Mouse (Mus musculus) inflammation-experienced regulatory T-cells, adult 6 months (primary cell): ENCODE measurements around the gene Taco1. TPM values are rescaled to one million over a fixed set of nuclear protein-coding genes. Genes with fewer than 3 reads are reported as not detected.
"Not testable (repeated sequence)": the region's sequence is repeated elsewhere in the genome, so short reads cannot be mapped to it uniquely, and the experiment has no call there.

Experiments
- ATAC-seq: one replicate; pipeline ENCODE4 v1.8.0; 2017
- polyA plus RNA-seq, 3 experiments: library from polyadenylated mRNA; unstranded; fragments of 100-300 nt; shearing (Covaris generic); gene quantifications; one replicate each; pipeline ENCODE4 v1.2.1; 2017

Taco1 gene
- polyA plus RNA-seq, result 10 to 100 TPM in 2 of 3 experiments, 1 to 10 TPM in 1; 7.7 to 14.5 (median 13.3) TPM

GRCm38 (mm10) chr11:106065923-106066571, at the start of gene Taco1:
Gene Taco1, plus strand, starts transcription at chr11:106066061.
- peak; percentile 97 for ATAC-seq

DNA sequence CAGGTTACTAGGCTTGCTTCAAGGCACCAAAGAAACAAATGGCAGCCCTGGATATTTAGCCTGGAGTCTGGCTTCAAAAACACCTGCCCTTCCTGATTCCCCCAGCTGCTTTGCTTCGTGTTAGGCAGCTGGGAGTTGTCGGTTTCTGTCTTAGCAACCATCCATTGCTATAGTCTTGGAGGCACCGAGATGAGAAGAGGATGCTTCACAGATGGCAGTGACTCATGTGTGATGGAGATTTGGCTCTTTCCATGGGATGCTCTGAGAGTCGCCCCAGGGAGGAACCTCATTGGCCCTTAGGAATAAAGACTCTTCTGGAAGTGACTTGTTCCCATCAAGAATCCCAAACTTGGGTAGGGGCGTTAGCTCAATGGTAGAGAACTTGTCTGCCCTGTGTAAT, 49.4 kb upstream of the Taco1 start:
- ATAC-seq, result no peak

- peak; percentile 46 for ATAC-seq
Measured at GRCm38 (mm10) chr11:106020051-106020763, 45.7 kb upstream of the Taco1 start.

GRCm38 (mm10) chr11:106025774-106026173, 40.1 kb upstream of the Taco1 start:
- no peak for ATAC-seq

DNA sequence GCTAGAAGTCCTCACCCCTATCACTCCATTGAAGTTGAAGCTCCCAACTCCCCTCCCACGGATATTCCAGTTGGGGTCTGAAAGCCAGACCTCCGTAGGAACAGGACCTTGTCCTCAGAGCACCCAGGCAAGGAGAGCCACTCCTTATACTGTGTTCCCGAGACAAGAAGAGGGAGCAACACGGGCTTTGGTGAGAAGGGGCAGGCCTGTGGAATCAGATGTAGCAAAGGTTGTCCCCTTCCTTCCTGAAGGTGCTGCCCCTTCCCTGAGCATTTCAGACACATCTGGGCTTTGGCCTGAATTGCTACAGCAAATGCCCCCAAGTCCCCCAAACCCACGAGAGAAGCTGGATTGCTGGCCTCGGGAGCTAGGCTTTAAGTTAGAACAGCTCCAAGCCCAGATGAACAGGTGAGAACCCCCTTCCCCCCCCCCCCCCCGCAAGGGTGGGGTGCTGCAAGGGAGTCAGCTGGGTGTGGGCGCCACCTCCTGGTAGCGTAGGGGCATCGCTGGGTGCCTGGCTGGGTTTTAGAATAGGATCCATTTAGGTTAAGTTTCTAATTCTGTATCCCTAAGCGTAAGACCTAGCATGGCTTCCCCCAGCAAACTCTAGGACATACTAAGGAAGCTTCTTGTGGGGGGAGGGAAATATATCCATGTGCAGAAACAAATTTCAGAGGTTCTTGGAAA, 39.3 kb upstream of the Taco1 start:
- ATAC-seq, result peak; percentile 66

DNA sequence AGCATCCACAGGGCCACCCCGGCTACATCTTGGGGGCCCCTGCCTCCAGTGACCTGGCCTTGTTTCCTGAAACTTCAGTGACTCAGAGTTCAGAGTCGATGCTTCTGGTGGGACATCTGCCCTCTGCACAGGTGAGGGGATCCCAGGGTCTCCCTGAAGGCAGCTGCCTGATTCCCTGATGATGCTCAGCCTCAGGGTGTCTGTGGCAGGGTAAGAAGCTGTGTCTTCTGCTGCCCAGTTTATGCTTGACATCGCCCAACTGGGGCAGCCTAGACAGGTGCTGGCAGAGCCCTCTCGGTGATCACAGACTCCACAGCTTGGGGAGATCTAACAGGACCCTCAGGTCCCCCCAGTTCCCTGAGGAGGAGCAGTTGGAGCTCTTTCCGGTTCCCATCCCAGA, 38.3 kb upstream of the Taco1 start:
- ATAC-seq, result peak; percentile 44

GRCm38 (mm10) chr11:106032074-106032473, 33.8 kb upstream of the Taco1 start:
- ATAC-seq, result not testable (repeated sequence)

- peak; percentile 59 for ATAC-seq
Measured at GRCm38 (mm10) chr11:106033491-106033919, 32.4 kb upstream of the Taco1 start.

- ATAC-seq, result no peak
Measured at GRCm38 (mm10) chr11:106034986-106035385, 30.9 kb upstream of the Taco1 start.

GRCm38 (mm10) chr11:106036548-106037417, 29.1 kb upstream of the Taco1 start, which contains the start of gene Dcaf7:
Gene Dcaf7, plus strand, starts transcription at chr11:106036872.
- peak; percentile 96 for ATAC-seq

DNA sequence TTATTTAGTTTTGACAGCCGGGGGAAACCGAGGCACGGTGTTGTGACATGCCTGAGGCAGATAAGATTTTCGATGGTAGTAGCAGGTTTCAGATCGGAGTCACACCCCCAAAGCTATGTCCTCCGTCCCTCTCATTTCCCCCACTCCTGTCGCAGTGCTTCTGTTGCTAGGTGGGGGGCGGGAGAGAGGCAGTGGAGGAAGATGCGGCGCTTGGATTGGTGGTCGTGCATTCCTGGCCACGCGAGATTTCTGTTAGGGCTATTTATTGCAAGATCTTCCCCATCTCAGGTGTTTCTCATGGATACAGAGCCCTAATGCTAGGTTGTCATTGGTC, 28.5 kb upstream of the Taco1 start:
- ATAC-seq, result no peak

DNA sequence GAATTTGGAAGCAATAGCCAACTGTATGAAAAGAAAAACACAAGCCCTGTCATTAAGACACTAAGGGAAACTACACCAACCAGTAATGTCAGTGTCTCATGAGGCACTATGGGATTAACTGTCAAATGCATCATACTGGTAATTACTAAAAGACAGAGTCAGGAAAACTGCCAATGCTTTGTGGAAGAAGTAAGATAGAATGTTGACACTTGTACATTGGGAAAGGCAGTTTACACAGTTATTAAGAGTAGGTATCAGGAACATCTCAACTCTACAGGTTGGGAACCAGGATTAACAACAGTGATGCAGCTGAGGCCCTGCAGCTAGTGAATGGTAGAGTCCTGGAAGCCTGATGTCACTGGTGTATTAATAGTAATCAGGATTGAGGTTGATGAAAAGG, 21.5 kb upstream of the Taco1 start:
- ATAC-seq, result no peak

DNA sequence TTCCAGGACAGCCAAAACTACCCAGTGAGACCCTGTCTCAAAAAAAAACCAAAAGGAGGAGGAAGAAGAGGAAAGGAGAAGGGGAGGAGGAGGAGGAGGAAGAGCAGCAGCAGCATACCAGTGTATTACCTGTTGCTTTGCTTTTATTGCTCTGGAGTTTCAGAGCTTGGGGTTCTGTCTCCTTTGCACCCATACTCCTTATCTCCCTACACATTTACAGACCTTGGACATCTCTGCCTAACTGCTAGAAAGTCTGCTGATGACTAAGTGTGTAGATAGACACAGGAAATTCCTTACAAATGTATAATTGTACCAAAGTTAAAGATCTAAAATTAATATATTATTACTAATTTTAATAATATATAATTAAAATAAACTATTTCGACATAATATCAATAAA, 20.6 kb upstream of the Taco1 start:
- ATAC-seq, result no peak

DNA sequence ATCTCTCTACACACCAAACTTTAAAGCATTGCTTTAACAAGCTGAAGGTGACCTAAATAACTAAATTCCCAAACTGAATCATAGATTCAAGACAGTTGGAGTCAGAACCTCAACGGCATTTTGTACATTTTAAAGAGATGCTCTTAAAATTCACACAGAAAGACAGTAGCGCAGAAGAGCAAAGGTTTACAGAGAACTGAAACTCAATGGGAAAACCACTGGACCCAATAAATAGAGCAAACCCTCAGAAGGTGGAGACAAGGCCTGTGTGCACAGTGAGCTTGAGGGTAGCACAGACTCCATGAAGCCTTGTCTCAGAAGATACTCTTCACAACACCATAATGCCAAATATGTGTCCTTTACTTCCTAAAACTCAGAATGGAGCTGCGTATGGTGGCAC, 20.1 kb upstream of the Taco1 start:
- ATAC-seq, result no peak

- no peak for ATAC-seq
Measured at GRCm38 (mm10) chr11:106046584-106046983, 19.3 kb upstream of the Taco1 start.

DNA sequence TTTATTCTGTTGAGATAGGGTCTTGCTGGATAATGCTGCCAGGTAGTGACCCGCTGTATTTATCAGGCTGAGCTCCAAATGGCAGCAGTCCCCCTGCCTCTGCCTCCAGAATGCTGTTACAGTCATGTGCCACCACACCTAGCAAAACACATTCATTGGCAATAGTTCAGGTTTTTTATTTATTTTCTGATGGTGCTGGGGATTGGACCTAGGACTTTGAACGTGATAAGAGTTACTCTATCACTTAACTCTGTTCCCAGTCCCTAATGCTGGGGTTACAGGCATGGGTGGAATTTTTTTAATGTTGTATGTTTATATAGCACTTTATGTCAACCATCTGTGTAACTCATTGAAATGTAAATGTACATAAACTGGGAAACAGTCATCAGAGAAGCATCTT, 11.9 kb upstream of the Taco1 start:
- no peak for ATAC-seq

DNA sequence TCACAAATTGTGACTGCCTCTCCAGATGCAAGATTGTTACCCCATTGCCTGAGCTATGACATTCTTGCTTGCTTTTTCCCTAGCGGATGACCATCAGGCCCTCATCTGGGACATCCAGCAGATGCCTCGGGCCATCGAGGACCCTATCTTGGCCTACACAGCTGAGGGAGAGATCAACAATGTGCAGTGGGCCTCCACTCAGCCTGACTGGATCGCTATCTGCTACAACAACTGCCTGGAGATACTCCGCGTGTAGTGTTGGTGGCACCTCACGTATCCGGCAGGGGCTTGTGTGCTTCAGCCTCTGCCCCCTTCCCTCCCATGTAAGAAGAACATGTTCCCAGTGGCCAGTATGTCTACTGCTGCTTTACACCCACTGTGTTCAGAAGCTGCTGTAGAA, 11.3 kb upstream of the Taco1 start:
- ATAC-seq, result no peak

DNA sequence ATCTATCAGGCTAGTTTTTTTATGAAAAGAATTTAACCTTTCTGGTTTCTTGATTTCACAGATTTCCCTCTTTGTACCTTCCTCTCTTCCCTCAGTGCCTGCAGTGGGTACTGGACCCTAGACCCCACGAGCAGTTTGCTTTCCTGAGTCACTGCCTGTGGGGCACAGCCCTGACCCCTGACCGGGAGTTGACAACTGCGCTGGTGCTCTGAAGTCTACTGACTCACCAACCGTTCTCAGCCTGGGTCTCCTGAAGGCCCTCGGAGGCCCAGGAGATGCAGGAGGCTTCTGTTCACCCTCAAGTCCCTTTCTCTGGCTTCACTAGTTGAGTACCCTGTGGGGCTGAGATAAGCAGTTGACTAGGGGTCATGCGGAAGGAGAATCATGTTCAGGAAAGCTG, 10.5 kb upstream of the Taco1 start:
- ATAC-seq, result no peak

GRCm38 (mm10) chr11:106056819-106057491, 8.9 kb upstream of the Taco1 start:
- peak; percentile 89 for ATAC-seq

DNA sequence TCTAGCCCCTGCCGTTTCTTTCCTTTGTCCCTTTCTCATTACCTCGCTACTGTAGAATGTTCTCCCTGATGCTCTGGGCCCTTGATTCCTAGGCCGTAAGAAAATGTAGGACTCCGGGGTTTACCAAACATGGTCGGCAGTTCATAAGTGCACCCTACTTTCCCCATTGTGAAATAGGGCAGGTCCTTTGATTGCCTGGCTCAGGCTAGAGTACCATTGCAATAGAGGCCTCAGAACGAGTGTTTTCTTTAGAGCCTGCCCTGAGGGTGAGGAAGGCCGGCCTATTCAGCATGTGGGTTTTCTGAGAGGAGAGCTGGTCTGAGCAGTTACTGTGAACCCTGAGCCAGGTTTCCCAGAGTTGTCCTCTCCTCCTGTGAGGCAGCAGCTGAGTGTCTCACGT, 7.8 kb upstream of the Taco1 start:
- ATAC-seq, result no peak

- no peak for ATAC-seq
Measured at GRCm38 (mm10) chr11:106060549-106060948, 5.3 kb upstream of the Taco1 start.

DNA sequence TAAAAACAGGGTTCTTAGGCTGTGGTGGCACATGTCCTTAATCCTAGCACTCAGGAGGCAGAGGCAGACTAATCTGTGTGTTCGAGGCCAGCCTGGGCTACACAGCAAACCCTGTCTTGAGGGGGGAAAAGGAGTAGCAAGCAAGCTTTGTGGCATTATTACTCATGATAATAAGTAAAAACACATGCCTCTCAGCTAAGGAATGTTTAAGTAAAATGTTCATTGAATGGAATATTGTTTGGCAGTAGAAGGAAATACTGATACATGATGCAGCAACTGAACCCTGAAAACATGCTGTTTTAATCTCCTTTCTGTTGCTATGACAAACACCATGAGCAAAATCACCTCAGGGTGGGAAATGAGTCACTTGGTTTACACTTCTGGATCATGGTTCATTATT, 4.5 kb upstream of the Taco1 start:
- no peak for ATAC-seq
